Mouse (Mus musculus): Measurements from ENCODE around the gene Ddx6.
"Not testable (repeated sequence)": the region's sequence is repeated elsewhere in the genome, so short reads cannot be mapped to it uniquely, and the experiment has no call there.

Ddx6 gene

DNA sequence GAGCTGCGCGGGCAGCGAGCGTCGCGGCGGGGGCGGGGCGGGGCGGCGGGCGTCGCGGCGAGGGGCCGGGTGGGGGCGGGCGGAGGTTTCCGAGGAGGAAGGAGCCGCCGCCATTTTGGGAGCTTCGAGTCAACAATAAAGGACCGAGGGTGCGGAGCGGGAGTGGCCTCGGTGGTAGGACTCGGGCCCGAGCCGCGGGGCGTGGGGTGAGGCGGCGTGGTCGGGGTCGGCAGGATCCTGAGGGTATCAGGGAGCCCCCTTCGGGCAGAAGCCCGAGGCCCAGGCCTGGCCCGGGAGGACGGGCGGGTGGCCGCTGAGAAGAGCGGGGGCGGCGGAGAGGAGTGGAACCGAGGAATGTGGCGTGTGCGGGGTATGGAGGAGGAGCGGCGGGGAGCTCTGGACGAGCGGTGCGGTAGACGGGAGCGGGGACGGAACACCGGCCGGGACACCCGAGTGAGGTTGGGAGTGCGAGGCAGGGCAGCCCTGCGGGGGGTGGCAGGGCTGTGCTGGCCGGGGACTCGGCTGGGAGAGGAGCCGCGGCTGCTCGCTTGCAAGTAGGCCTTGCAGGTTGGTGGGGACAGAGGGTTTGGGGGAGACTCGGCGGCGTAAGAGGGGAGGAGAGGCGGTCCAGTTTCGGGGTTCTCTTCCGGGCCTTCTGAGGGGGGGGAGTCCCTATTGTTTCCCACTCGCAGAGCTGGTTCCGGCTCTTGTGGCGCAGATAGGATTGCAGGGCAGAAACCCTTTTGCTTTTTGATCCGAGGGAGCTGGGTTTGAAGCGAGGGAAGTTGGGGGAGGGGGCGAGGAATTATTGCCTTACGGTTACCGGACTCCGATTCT, at the start of gene Ddx6:
Ddx6 (plus strand) TSS at position 114 of the 837 bp plus-strand sequence.
- DNase-seq (ENCODE audit: low read depth, low spot score), result peak; percentile 26

- no peak for DNase-seq (ENCODE audit: low read depth, low spot score)
Measured at GRCm38 (mm10) chr9:44561597-44561996, 43.1 kb upstream of the Ddx6 start, which contains the start of gene Cxcr5. Gene Cxcr5, minus strand, starts transcription at chr9:44561877.

DNA sequence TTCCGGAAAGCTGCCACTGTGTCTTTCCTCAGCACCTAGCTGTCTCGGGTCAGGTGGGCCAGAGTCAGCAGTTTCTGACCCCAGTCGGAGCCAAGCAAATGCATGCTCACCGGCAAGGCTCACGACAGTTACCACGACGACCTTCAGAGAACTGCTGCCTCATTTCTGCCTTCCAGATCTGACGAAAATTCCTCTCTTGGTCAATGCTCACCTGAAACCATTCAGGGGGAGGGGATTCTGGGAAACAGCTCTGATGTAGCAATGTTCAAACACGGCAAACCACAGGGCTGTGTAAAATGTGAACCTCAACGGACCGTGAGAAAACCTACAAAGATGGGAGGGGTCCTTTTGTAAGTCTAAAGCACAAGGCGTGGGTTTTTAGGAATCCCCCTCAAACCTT, 41.8 kb upstream of the Ddx6 start:
- no peak for DNase-seq (ENCODE audit: low read depth, low spot score)

DNA sequence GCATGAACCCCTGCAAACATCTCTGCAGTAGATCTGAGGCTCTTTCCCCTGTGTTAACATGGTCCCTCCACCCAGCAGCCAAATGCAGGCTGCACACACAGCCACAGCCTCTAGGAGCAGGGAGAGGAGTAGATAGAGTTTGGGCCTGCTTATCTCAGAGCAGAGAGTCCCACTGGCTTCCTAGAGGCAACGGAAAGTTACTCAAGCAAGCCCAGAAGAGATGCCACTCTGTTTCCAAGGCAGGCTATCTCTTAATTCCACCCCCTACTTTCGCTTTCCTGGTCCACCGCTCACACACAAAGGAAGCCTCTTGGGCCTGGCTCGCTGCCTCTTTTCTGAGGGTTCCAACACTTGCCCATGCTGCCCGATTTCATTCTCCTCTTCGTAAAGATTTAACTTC, 39.3 kb upstream of the Ddx6 start:
- DNase-seq (ENCODE audit: low read depth, low spot score), result no peak

DNA sequence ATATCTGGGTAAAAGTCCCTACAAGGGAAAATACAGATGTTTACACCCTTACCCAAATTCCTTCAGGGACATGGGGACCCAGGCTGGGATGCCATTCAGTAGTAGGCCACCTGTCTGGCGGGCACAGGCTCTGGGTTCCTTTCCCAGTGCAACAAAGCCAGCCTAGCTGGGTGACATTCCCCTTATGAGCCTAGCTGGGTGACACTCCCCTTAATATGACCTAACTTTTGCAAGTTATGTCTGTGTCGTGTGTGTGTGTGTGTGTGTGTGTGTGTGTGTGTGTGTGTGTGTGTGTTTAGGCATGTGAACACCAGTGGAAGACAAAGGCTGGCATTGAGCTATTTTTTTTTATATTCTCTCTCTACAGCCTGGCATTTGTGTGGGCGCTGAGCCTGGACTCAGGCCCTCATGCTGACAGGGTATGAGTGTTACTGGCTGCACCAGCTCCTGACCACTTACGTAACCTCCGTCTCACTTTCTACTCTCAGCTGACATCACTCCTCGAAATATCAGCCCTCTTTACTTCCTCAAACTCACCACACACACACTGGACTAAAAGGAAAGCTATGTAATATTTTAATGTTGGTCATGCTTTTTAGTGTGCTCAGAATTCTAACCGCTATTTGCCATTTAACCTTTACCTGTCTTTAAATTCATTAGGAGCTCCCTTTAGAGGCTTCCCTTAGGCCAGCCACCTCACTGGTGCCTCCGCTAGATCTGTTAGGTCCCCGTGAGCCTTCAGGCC, 37.2 kb upstream of the Ddx6 start:
- no peak for DNase-seq (ENCODE audit: low read depth, low spot score)

GRCm38 (mm10) chr9:44568083-44568455, 36.6 kb upstream of the Ddx6 start:
- DNase-seq (ENCODE audit: low read depth, low spot score), result no peak

DNA sequence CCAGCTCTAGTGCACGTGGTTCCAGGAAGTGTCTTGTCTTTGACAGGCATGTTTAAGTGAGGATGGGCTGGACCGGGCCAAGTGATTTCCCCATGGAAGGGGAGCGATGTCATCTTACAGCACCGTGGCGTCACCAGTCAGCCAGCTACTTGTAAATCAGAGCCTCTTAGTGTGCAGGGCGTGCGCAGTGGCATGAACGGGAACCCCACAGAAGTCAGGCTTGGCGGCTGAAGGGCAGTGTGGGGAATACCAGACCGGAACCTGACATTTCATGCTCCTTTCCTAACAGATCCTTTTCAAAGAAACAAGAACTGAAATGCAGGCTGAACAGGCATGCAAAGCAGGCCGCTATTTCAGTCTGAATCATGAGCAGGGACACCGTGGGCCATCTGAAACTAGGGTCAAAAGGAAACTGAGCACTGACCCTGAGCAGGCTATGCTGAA, 33.7 kb upstream of the Ddx6 start:
- DNase-seq (ENCODE audit: low read depth, low spot score), result no peak

- no peak for DNase-seq (ENCODE audit: low read depth, low spot score)
Measured at GRCm38 (mm10) chr9:44573306-44573705, 31.4 kb upstream of the Ddx6 start.

GRCm38 (mm10) chr9:44575095-44575494, 29.6 kb upstream of the Ddx6 start:
- DNase-seq (ENCODE audit: low read depth, low spot score), result no peak

- not testable (repeated sequence) for DNase-seq (ENCODE audit: low read depth, low spot score)
Measured at GRCm38 (mm10) chr9:44576046-44576445, 28.6 kb upstream of the Ddx6 start.

- no peak for DNase-seq (ENCODE audit: low read depth, low spot score)
Measured at GRCm38 (mm10) chr9:44579392-44579791, 25.3 kb upstream of the Ddx6 start.

DNA sequence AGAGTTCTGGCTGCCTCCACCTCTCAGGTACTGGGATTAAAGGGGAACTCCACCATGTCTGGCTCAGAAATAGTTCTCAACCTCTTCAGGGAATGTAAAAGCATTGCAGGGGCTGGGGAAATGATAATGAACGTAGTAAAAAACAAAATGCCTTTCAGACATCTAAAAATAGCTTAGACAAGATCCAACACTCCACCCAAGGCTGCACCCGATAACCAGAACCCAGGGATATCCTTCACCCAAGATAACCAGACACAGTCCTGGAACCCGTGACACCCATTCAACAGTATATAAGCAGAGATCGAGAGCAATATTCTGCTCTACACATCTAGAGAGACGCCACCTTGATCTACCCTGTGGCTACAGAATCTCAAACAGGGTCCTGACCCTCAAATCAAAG, 24.6 kb upstream of the Ddx6 start:
- no peak for DNase-seq (ENCODE audit: low read depth, low spot score)

GRCm38 (mm10) chr9:44581423-44581822, 23.3 kb upstream of the Ddx6 start:
- DNase-seq (ENCODE audit: low read depth, low spot score), result no peak

- DNase-seq (ENCODE audit: low read depth, low spot score), result no peak
Measured at GRCm38 (mm10) chr9:44582390-44582789, 22.3 kb upstream of the Ddx6 start.

DNA sequence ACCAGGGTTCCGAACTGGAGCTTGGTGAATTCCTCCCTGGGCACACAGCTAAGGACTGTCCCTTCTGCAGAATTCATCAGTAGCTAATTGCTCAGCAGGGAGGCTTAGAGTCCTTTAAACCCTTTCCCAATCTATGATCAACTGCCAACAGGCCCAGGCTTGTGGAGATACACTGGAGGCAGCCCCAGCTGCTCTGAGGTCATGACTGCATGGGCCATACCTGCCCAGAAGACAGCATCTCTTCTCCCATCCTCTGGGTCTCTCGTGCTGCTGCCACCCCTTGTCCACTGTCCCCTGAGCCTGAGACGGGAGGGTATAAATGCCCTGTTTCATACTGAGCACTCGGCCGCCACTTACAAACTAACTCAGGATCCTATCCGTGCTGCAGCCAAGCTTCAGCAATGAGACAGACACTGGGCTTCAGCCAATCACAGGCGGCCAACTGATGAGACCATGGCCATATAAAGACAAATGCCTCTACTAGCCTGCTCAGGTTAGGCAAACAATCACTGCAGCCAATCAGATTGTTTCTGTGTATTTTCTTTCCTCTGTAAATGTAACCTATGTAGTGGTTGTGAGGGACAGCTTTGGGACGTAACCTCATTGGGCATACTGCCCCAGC, 17.9 kb upstream of the Ddx6 start:
- no peak for DNase-seq (ENCODE audit: low read depth, low spot score)

- DNase-seq (ENCODE audit: low read depth, low spot score), result no peak
Measured at GRCm38 (mm10) chr9:44587262-44588160, 17.2 kb upstream of the Ddx6 start.

- no peak for DNase-seq (ENCODE audit: low read depth, low spot score)
Measured at GRCm38 (mm10) chr9:44588605-44589004, 16.1 kb upstream of the Ddx6 start.

- DNase-seq (ENCODE audit: low read depth, low spot score), result no peak
Measured at GRCm38 (mm10) chr9:44589095-44589494, 15.6 kb upstream of the Ddx6 start.

DNA sequence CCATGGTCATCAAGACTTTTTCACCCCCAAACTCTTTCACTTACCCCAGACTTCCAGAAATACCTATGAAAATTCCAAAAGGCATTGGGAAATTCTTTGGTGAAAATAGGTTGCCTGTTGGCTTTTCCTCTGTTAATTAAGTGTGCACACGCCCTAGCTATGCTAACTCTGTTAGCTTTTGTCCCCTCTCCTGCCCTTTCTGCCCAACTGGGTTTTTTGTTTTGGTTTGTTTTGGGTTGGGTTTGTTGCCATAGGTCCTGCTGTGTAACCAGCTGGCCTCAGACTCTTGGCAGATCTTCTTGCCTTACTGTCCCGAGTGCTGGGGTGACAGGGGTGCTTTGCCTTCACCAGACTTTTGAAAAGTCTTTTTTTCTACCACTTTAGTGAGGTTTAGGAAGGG, 13.7 kb upstream of the Ddx6 start:
- DNase-seq (ENCODE audit: low read depth, low spot score), result no peak

- no peak for DNase-seq (ENCODE audit: low read depth, low spot score)
Measured at GRCm38 (mm10) chr9:44591595-44592188, 13.0 kb upstream of the Ddx6 start.

DNA sequence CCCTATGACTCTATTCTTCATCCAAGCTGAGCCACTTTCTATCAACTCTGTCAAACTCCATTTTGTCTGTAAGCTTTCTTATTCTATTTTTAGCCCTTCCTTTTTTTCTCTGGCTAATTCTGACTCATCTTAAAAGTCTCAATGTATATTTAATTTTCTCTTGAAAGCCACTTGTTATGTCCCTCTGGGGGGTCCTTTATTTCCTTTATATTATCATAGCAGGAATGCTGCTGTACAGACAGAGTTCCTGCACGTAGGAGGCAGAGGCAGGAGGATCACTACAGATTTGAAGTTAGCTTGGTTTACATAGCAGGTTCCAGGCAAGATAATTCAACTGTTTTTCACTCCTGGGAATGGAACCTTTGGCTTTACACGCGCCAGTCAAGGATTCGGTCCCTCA, 11.5 kb upstream of the Ddx6 start:
- no peak for DNase-seq (ENCODE audit: low read depth, low spot score)

Data from brain, embryonic 18.5 days (tissue).